Mouse (Mus musculus): Measurements from ENCODE around the gene Anxa6.

DNA sequence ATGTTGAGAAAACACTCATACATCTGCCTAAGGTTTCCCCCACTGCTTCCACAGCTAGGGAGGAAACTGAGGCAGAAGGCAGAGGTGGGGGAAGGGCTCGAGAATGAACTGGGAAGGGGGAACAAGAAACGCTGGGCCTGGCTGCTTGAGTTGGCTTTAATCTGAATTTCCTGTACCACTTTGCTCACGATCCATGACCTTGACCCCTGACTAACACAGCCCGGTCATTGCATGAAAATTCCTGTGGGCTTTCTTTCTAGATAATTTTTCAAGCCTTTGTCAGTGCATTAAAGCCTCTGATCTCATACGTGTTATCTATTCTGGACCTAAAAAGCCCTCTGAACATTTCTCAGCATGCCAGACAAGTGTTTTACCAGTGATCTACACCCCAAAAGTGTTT is 29.6 kb upstream of the Anxa6 start:
- TF ChIP-seq CTCF (IDR thresholded peaks at IDR 0.05; ENCODE audit: control insufficient read depth, insufficient read depth, low read length) (no peak), POLR2A (IDR thresholded peaks at IDR 0.05; ENCODE audit: borderline replicate concordance, control insufficient read depth, low read depth, low read length) (no peak)
